Mouse (Mus musculus) liver, postnatal 0 days (tissue): ENCODE data around the gene Arf3.

Experiments used
- CTCF ChIP-seq: sonication (generic); IDR thresholded peaks from 2 replicates; pipeline ENCODE4 v1.5.1; 2016; ENCODE audit warnings: antibody characterized with exemption, low read depth
- EP300 ChIP-seq: IDR thresholded peaks from 2 replicates; pipeline ENCODE4 v1.6.1; 2016; ENCODE audit warnings: antibody characterized with exemption, low read depth, mild to moderate bottlenecking

DNA sequence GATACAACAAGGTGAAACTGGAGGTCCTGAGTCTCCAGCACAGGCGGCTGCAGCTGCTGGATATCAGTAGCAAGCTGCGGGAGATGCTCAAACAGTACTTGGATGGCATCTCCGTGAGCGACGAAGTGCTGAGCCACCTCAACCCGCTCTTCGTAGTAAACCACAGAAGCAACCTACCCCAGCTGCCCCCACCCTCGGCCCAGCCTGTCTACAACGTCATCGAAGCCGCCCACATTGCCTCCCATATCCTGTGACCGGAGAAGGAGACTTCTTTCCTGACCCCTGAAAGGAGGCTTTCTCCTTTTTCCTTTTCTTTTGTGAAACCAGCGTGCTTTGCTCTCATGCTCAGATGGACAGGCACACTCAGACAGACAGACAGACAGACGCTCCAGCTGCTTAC, 40.2 kb downstream of the Arf3 start:
- TF ChIP-seq EP300 (no peak), CTCF (no peak)
